Mouse (Mus musculus) hindbrain, postnatal 0 days (tissue): ENCODE results near the gene Fos. TPM values are rescaled to one million over a fixed set of nuclear protein-coding genes. Genes with fewer than 3 reads are reported as not detected.
A peak's percentile ranks its signal among the peaks of the same experiment; 100 is the strongest.

Experiments used
- ATAC-seq: fragments of 200-750 bp; cut with Nextera tagmentation; 2 replicates; pipeline ENCODE4 v1.8.0; 2017; ENCODE audit warnings: mild to moderate bottlenecking, moderate TSS enrichment, moderate library complexity
- DNase-seq: peaks from one replicate; pipeline ENCODE4 v3.0.0-alpha.2; 2015; ENCODE audit warnings: low spot score
- H3K27ac ChIP-seq: fragments of 300-500 bp; sonication (generic); 2 replicates; pipeline ENCODE4 v1.5.1; 2014; ENCODE audit warnings: mild to moderate bottlenecking
- H3K27me3 ChIP-seq: fragments of 300-500 bp; sonication (generic); 2 replicates; pipeline ENCODE4 v1.6.1; 2014; ENCODE audit warnings: low read length, mixed read lengths; ENCODE audit not compliant: insufficient read depth
- H3K36me3 ChIP-seq: fragments of 300-500 bp; sonication (generic); 2 replicates; pipeline ENCODE4 v1.6.1; 2014; ENCODE audit warnings: low read length, mixed read lengths; ENCODE audit not compliant: insufficient read depth
- H3K4me1 ChIP-seq: fragments of 300-500 bp; sonication (generic); 2 replicates; pipeline ENCODE4 v1.6.1; 2014; ENCODE audit warnings: antibody characterized with exemption, low read length, mixed read lengths; ENCODE audit not compliant: insufficient read depth
- H3K4me2 ChIP-seq: fragments of 300-500 bp; sonication (generic); 2 replicates; pipeline ENCODE4 v1.6.1; 2014; ENCODE audit warnings: low read depth, mild to moderate bottlenecking, low read length, moderate library complexity, mixed read lengths
- H3K4me3 ChIP-seq: fragments of 300-500 bp; sonication (generic); 2 replicates; pipeline ENCODE4 v1.5.1; 2014; ENCODE audit warnings: low read length
- H3K9ac ChIP-seq: fragments of 300-500 bp; sonication (generic); replicated peaks from 2 replicates; pipeline ENCODE4 v1.6.1; 2014; ENCODE audit warnings: mild to moderate bottlenecking, low read length, moderate library complexity, mixed read lengths
- H3K9me3 ChIP-seq: fragments of 300-500 bp; sonication (generic); 2 replicates; pipeline ENCODE4 v1.6.1; 2016; ENCODE audit warnings: low read length, mixed read lengths
- CTCF ChIP-seq: IDR thresholded peaks from 2 replicates; pipeline ENCODE4 v1.5.1; 2016; ENCODE audit warnings: antibody characterized with exemption, control low read depth, low read depth
- WGBS: fragments of 180-500 bp; shearing (Covaris S2); extraction: QIAGEN DNeasy Blood & Tissue Kit; methylation state at CpG from one replicate; pipeline ENCODE4 v1.1.7; 2014; 5-methylcytosine and 5-hydroxymethylcytosine counted together
- polyA plus RNA-seq: library from polyadenylated mRNA; unstranded; fragments of >200 nt; fragmentation: Nextera tagmentation; extraction: Ambion mirVana; gene quantifications from 2 replicates; pipeline ENCODE4 v1.2.1, GENCODE M21; 2015
- total RNA-seq: library from RNA; depleted of rRNA; stranded (reverse); fragments of >200 nt; gene quantifications from 2 replicates; pipeline ENCODE4 v1.2.3, GENCODE M21; 2014; rRNA removed

The Fos gene
- total RNA-seq, result 20.7 and 23.4 TPM in 2 replicates
- 12.1 and 13.5 TPM in 2 replicates for polyA plus RNA-seq

DNA sequence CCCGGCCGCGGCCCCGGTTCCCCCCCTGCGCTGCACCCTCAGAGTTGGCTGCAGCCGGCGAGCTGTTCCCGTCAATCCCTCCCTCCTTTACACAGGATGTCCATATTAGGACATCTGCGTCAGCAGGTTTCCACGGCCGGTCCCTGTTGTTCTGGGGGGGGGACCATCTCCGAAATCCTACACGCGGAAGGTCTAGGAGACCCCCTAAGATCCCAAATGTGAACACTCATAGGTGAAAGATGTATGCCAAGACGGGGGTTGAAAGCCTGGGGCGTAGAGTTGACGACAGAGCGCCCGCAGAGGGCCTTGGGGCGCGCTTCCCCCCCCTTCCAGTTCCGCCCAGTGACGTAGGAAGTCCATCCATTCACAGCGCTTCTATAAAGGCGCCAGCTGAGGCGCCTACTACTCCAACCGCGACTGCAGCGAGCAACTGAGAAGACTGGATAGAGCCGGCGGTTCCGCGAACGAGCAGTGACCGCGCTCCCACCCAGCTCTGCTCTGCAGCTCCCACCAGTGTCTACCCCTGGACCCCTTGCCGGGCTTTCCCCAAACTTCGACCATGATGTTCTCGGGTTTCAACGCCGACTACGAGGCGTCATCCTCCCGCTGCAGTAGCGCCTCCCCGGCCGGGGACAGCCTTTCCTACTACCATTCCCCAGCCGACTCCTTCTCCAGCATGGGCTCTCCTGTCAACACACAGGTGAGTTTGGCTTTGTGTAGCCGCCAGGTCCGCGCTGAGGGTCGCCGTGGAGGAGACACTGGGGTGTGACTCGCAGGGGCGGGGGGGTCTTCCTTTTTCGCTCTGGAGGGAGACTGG is at the start of gene Fos:
Gene Fos, plus strand, starts transcription at position 410 of the 817 bp plus-strand sequence.
- Histone ChIP-seq H3K36me3 (no peaks in the 10 kb centered on the region), H3K27ac (peak within 1 kb of the TSS; percentile 72), H3K4me3 (peak within 1 kb of the TSS; percentile 55), H3K9me3 (no peaks in the 10 kb centered on the region), H3K27me3 (peaks cover 11% of the 10 kb centered on the region), H3K4me1 (peaks cover 14% of the 10 kb centered on the region), H3K4me2 (peak within 1 kb of the TSS; percentile 91), H3K9ac (peak within 1 kb of the TSS; percentile 37)
- TF ChIP-seq CTCF, result peak; percentile 23
- DNase-seq (peak; percentile 92), ATAC-seq (peak; percentile 94)
- WGBS, result under 1% methylated on average over 54 of the region's 56 CpGs

DNA sequence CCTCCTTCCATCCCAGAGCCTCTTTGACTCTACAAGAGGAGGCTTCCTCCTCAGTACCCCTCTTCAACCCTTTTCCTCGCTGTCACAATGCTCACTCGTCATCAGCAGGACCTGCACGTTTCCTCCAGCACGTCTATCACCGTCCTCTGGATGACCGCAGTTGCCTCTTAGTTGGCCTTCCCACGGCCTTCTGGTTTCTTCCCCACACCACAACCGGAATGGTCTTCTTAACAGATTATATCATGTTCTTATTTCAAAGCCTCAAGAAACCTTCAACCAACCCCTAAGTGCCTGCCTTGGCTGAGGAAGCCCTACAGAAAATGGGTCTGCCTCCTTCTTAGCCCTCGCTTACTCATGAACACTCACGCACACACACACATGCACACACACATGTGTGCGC is 48.0 kb upstream of the Fos start:
- H3K9me3 ChIP-seq, result no peaks in the 10 kb centered on the region
- no peak for TF ChIP-seq CTCF
- no peaks in the 10 kb centered on the region for H3K36me3 ChIP-seq
- H3K4me3 ChIP-seq, result no peak overlapping the region
- H3K4me1 ChIP-seq, result no peaks in the 10 kb centered on the region
- no peak overlapping the region for H3K4me2 ChIP-seq
- H3K27ac ChIP-seq, result no peak overlapping the region
- H3K9ac ChIP-seq, result no peak overlapping the region
- WGBS, result 90% methylated on average over 11 of the region's 11 CpGs
- no peak for DNase-seq
- ATAC-seq, result no peak
- no peaks in the 10 kb centered on the region for H3K27me3 ChIP-seq

DNA sequence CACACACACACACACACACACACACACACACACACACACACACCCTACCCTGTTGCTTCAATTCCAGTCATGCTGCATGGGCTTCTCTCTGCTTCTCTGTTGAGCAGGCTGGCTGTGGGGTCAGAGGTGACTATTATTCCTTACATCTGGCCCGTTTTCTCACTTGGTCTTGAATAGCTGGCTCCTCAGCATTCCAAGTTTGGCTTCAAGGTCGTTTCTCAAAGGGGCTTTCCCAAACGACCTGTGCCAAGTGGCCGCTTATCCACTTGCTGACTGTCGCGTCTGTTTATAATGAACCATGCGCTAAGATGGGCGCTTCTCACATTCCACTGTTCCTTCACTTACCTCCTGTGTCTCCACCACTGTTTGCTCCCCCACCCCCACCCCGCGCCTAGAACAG is 47.6 kb upstream of the Fos start:
- Histone ChIP-seq H3K4me3 (no peak overlapping the region), H3K4me1 (no peaks in the 10 kb centered on the region), H3K9me3 (no peaks in the 10 kb centered on the region), H3K36me3 (no peaks in the 10 kb centered on the region), H3K9ac (no peak overlapping the region), H3K4me2 (no peak overlapping the region), H3K27ac (no peak overlapping the region), H3K27me3 (no peaks in the 10 kb centered on the region)
- ATAC-seq (no peak), DNase-seq (no peak)
- no peak for TF ChIP-seq CTCF
- 54% methylated on average over 10 of the region's 10 CpGs for WGBS

DNA sequence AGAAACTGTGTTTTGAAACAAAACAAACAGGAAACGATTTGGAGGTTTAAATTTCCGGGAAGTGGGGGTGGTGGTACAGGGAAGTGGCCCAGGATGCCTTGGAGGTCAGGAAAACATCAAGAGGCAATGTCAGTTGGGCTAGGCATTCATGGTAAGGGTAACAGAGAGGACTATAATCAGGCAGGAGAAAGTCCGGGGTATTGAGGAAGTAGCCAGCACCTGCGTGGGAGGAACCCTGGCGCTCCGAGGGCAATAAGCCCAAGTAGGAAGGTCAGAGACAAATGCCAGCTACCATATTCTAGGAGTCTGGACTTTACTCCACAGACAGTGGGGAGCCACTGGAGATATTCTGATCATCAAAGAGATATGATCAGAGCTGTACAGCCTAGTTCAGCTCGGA is 45.9 kb upstream of the Fos start:
- H3K4me3 ChIP-seq, result no peak overlapping the region
- no peak overlapping the region for H3K27ac ChIP-seq
- no peak overlapping the region for H3K9ac ChIP-seq
- no peak for ATAC-seq
- no peak for DNase-seq
- no peaks in the 10 kb centered on the region for H3K27me3 ChIP-seq
- H3K36me3 ChIP-seq, result no peaks in the 10 kb centered on the region
- H3K9me3 ChIP-seq, result no peaks in the 10 kb centered on the region
- H3K4me1 ChIP-seq, result no peaks in the 10 kb centered on the region
- H3K4me2 ChIP-seq, result no peak overlapping the region
- 81% methylated on average over 7 of the region's 7 CpGs for WGBS
- no peak for TF ChIP-seq CTCF

GRCm38 (mm10) chr12:85429999-85430398 is 43.7 kb upstream of the Fos start:
- H3K36me3 ChIP-seq, result no peaks in the 10 kb centered on the region
- H3K4me3 ChIP-seq, result no peak overlapping the region
- H3K27me3 ChIP-seq, result no peaks in the 10 kb centered on the region
- no peak overlapping the region for H3K4me2 ChIP-seq
- no peaks in the 10 kb centered on the region for H3K9me3 ChIP-seq
- DNase-seq, result no peak
- no peak overlapping the region for H3K27ac ChIP-seq
- WGBS, result 76% methylated on average over 4 of the region's 4 CpGs
- H3K4me1 ChIP-seq, result no peaks in the 10 kb centered on the region
- ATAC-seq, result no peak
- TF ChIP-seq CTCF, result no peak
- no peak overlapping the region for H3K9ac ChIP-seq

- Histone ChIP-seq H3K9ac (no peak overlapping the region), H3K4me2 (no peak overlapping the region), H3K27me3 (no peaks in the 10 kb centered on the region), H3K4me3 (no peak overlapping the region), H3K36me3 (no peaks in the 10 kb centered on the region), H3K27ac (no peak overlapping the region), H3K9me3 (no peaks in the 10 kb centered on the region), H3K4me1 (no peaks in the 10 kb centered on the region)
- TF ChIP-seq CTCF, result no peak
- no peak for DNase-seq
- WGBS, result 53% methylated on average over 6 of the region's 6 CpGs
- ATAC-seq, result no peak
Observed at GRCm38 (mm10) chr12:85430434-85430833, 43.3 kb upstream of the Fos start.

GRCm38 (mm10) chr12:85433850-85434249 is 39.8 kb upstream of the Fos start:
- Histone ChIP-seq H3K27me3 (no peaks in the 10 kb centered on the region), H3K27ac (no peak overlapping the region), H3K4me2 (no peak overlapping the region), H3K36me3 (no peaks in the 10 kb centered on the region), H3K9me3 (no peaks in the 10 kb centered on the region), H3K4me1 (peaks cover 14% of the 10 kb centered on the region), H3K9ac (no peak overlapping the region), H3K4me3 (no peak overlapping the region)
- TF ChIP-seq CTCF, result no peak
- DNase-seq (no peak), ATAC-seq (no peak)
- 11% methylated on average over 3 of the region's 3 CpGs for WGBS
